Mouse (Mus musculus) forebrain, postnatal 0 days (tissue): ENCODE data around the gene Tesmin. TPM values are rescaled to one million over a fixed set of nuclear protein-coding genes. Genes with fewer than 3 reads are reported as not detected.

ENCODE experiments used
- ATAC-seq: fragments of 200-750 bp; cut with Nextera tagmentation; 2 replicates; pipeline ENCODE4 v1.8.0; 2017; ENCODE audit warnings: mild to moderate bottlenecking, moderate library complexity
- DNase-seq: peaks from one replicate; pipeline ENCODE4 v3.0.0-alpha.2; 2015
- H3K27ac ChIP-seq: fragments of 300-500 bp; sonication (generic); 2 replicates; pipeline ENCODE4 v1.5.1; 2014; ENCODE audit warnings: low read depth, mild to moderate bottlenecking, antibody characterized with exemption, low read length, moderate library complexity, mixed read lengths
- H3K27me3 ChIP-seq: fragments of 300-500 bp; sonication (generic); 2 replicates; pipeline ENCODE4 v1.6.1; 2014; ENCODE audit warnings: mild to moderate bottlenecking, low read length, mixed read lengths; ENCODE audit not compliant: insufficient read depth
- H3K36me3 ChIP-seq: fragments of 300-500 bp; sonication (generic); 2 replicates; pipeline ENCODE4 v1.6.1; 2014; ENCODE audit warnings: mild to moderate bottlenecking, moderate library complexity; ENCODE audit not compliant: insufficient read depth
- H3K4me1 ChIP-seq: fragments of 300-500 bp; sonication (generic); 2 replicates; pipeline ENCODE4 v1.6.1; 2014; ENCODE audit warnings: antibody characterized with exemption; ENCODE audit not compliant: insufficient read depth
- H3K4me2 ChIP-seq: fragments of 300-500 bp; sonication (generic); 2 replicates; pipeline ENCODE4 v1.6.1; 2014; ENCODE audit warnings: low read depth, mild to moderate bottlenecking, moderate library complexity
- H3K4me3 ChIP-seq: fragments of 300-500 bp; sonication (generic); 2 replicates; pipeline ENCODE4 v1.5.1; 2014; ENCODE audit warnings: low read depth, low read length, mixed read lengths
- H3K9ac ChIP-seq: fragments of 300-500 bp; sonication (generic); 2 replicates; pipeline ENCODE4 v1.6.1; 2014; ENCODE audit warnings: mild to moderate bottlenecking
- H3K9me3 ChIP-seq: fragments of 300-500 bp; sonication (generic); 2 replicates; pipeline ENCODE4 v1.6.1; 2016; ENCODE audit warnings: low read length
- CTCF ChIP-seq: sonication (generic); IDR thresholded peaks from 2 replicates; pipeline ENCODE4 v1.5.1; 2016; ENCODE audit warnings: antibody characterized with exemption, control low read depth, low read depth
- WGBS: fragments of 180-500 bp; shearing (Covaris S2); extraction: QIAGEN DNeasy Blood & Tissue Kit; methylation state at CpG from one replicate; pipeline ENCODE4 v1.1.7; 2014; 5-methylcytosine and 5-hydroxymethylcytosine counted together
- polyA plus RNA-seq: library from polyadenylated mRNA; unstranded; fragments of >200 nt; fragmentation: Nextera tagmentation; extraction: Ambion mirVana; gene quantifications from 2 replicates; pipeline ENCODE4 v1.2.1, GENCODE M21; 2015
- total RNA-seq: library from RNA; depleted of rRNA; stranded (reverse); fragments of >200 nt; gene quantifications from 2 replicates; pipeline ENCODE4 v1.2.3, GENCODE M21; 2014

The Tesmin gene
- total and polyA plus RNA-seq, 2 experiments from 2014 or later = 0.71 to 1.5 TPM

GRCm38 (mm10) chr19:3389089-3389488 lies 432 bp downstream of the Tesmin start:
- Histone ChIP-seq H3K36me3 (no peaks in the 10 kb centered on the region), H3K4me1 (no peaks in the 10 kb centered on the region), H3K4me3 (peak overlapping the region; percentile 52), H3K9ac (peak overlapping the region; percentile 58), H3K27ac (peak overlapping the region; percentile 54; the same call in 1 of the 2 replicates), H3K9me3 (no peaks in the 10 kb centered on the region), H3K27me3 (no peaks in the 10 kb centered on the region), H3K4me2 (peak overlapping the region; percentile 80)
- peak; percentile 89 for TF ChIP-seq CTCF
- ATAC-seq (peak; percentile 97), DNase-seq (peak; percentile 90)
- WGBS = 3% methylated on average over 43 of the region's 43 CpGs

GRCm38 (mm10) chr19:3392384-3392783 lies 3.7 kb downstream of the Tesmin start:
- no peak overlapping the region for H3K27ac ChIP-seq
- DNase-seq = no peak
- no peak overlapping the region for H3K4me3 ChIP-seq
- H3K4me2 ChIP-seq = no peak overlapping the region
- no peak for ATAC-seq
- no peak overlapping the region for H3K9ac ChIP-seq
- no peaks in the 10 kb centered on the region for H3K36me3 ChIP-seq
- no peak for TF ChIP-seq CTCF
- H3K4me1 ChIP-seq = no peaks in the 10 kb centered on the region
- 82% methylated on average over 1 of the region's 1 CpGs for WGBS
- no peaks in the 10 kb centered on the region for H3K27me3 ChIP-seq
- no peaks in the 10 kb centered on the region for H3K9me3 ChIP-seq

- Histone ChIP-seq H3K4me2 (no peak overlapping the region), H3K36me3 (no peaks in the 10 kb centered on the region), H3K9ac (no peak overlapping the region), H3K27me3 (no peaks in the 10 kb centered on the region), H3K27ac (no peak overlapping the region), H3K4me3 (no peak overlapping the region), H3K9me3 (no peaks in the 10 kb centered on the region), H3K4me1 (no peaks in the 10 kb centered on the region)
- 74% methylated on average over 3 of the region's 3 CpGs for WGBS
- TF ChIP-seq CTCF = no peak
- DNase-seq = no peak
- ATAC-seq = no peak
Observed at GRCm38 (mm10) chr19:3394216-3394615, 5.6 kb downstream of the Tesmin start.

- no peaks in the 10 kb centered on the region for H3K27me3 ChIP-seq
- no peak for DNase-seq
- H3K4me3 ChIP-seq = no peak overlapping the region
- no peak overlapping the region for H3K9ac ChIP-seq
- ATAC-seq = no peak
- H3K4me1 ChIP-seq = no peaks in the 10 kb centered on the region
- H3K27ac ChIP-seq = no peak overlapping the region
- H3K36me3 ChIP-seq = no peaks in the 10 kb centered on the region
- no peaks in the 10 kb centered on the region for H3K9me3 ChIP-seq
- no peak for TF ChIP-seq CTCF
- no peak overlapping the region for H3K4me2 ChIP-seq
- WGBS = 89% methylated on average over 4 of the region's 4 CpGs
Observed at GRCm38 (mm10) chr19:3400057-3400456, 11.4 kb downstream of the Tesmin start.

GRCm38 (mm10) chr19:3401504-3401903 lies 12.8 kb downstream of the Tesmin start:
- 84% methylated on average over 7 of the region's 7 CpGs for WGBS
- TF ChIP-seq CTCF = no peak
- H3K27ac ChIP-seq = no peak overlapping the region
- no peak overlapping the region for H3K9ac ChIP-seq
- no peak overlapping the region for H3K4me3 ChIP-seq
- no peak for ATAC-seq
- no peak for DNase-seq
- H3K27me3 ChIP-seq = no peaks in the 10 kb centered on the region
- no peaks in the 10 kb centered on the region for H3K36me3 ChIP-seq
- H3K4me2 ChIP-seq = no peak overlapping the region
- H3K9me3 ChIP-seq = no peaks in the 10 kb centered on the region
- H3K4me1 ChIP-seq = no peaks in the 10 kb centered on the region

GRCm38 (mm10) chr19:3401943-3402342 lies 13.3 kb downstream of the Tesmin start:
- 39% methylated on average over 7 of the region's 7 CpGs for WGBS

GRCm38 (mm10) chr19:3402390-3402789 lies 13.7 kb downstream of the Tesmin start:
- ATAC-seq = no peak
- Histone ChIP-seq H3K4me1 (no peaks in the 10 kb centered on the region), H3K9ac (no peak overlapping the region), H3K27me3 (no peaks in the 10 kb centered on the region), H3K4me2 (no peak overlapping the region), H3K36me3 (no peaks in the 10 kb centered on the region), H3K9me3 (no peaks in the 10 kb centered on the region), H3K4me3 (no peak overlapping the region), H3K27ac (no peak overlapping the region)
- no peak for TF ChIP-seq CTCF
- 87% methylated on average over 6 of the region's 6 CpGs for WGBS
- no peak for DNase-seq

More at GRCm38 (mm10) chr19:3401943-3402342, 13.3 kb downstream of the Tesmin start:
- DNase-seq = no peak
- TF ChIP-seq CTCF = no peak
- Histone ChIP-seq H3K36me3 (no peaks in the 10 kb centered on the region), H3K9ac (no peak overlapping the region), H3K27me3 (no peaks in the 10 kb centered on the region), H3K4me3 (no peak overlapping the region), H3K27ac (no peak overlapping the region), H3K4me1 (no peaks in the 10 kb centered on the region), H3K4me2 (no peak overlapping the region), H3K9me3 (no peaks in the 10 kb centered on the region)
- peak; percentile 47 for ATAC-seq
